Mouse (Mus musculus): ENCODE data around the gene Hivep3. TPM values are rescaled to one million over a fixed set of nuclear protein-coding genes. Genes with fewer than 3 reads are reported as not detected.

The Hivep3 gene
- polyA plus RNA-seq, 2 experiments from 2014 or later, result 21.0 to 25.2 TPM

- ATAC-seq, result no peak
Observed at GRCm38 (mm10) chr4:120063353-120064124, 330.0 kb downstream of the Hivep3 start.

DNA sequence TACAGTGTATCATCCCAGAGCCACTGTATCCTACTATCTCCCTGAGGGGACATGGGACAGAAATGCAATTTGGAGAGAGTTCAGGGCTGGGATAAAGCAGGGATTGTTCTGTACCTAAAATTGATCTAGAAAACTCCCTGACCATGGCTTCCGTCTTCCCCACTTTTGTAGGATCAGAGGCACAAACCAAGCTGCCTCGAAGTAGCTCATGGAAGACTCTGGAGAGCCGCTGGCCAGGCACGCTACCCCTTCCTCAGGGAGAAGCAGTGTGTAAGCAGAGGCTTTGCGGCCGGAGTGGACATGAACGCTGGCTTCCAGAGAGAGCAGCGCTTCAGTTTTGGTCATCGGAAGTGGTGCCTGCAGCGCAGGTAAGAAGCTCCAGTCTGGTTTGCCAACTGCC is 331.1 kb downstream of the Hivep3 start, which contains the start of gene AL607142.1:
TSS of gene AL607142.1 (plus strand) at position 301 of the 400 bp plus-strand sequence.
- no peak for ATAC-seq

DNA sequence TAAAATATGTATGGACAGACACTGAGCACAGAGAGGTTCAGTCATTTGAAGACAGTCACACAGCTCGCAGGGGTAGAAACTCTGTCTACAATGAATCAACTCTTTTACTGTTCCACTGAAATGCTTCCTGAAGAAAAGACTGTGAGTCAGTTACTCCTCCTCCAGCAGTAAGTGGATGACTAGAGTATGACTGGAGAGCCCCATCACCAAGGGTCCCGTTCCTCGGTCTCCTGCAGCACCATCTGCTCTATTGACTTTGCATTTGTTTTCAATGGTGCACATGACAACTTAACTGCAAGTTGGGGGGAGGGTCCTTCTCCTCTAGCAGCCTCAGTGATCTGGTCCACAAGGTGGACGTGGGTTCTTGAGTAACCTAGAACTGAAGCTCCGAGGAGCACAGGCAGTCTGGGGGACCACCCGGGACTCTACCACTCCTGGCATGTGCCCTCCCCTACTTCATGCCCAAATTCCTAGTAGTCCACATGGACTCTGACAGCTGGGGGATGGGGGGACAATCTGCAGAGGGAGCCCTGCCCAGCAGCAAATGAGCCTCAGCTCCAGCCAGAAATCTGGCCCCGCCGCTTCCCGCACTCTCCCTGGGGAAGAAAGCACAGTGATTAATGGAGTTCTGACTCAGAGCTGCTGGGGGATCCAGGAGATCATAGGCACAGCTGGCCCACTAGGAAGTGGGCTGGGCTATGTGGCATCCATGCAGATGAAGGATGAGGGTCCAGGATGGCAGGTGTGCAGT is 333.4 kb downstream of the Hivep3 start:
- no peak for ATAC-seq

DNA sequence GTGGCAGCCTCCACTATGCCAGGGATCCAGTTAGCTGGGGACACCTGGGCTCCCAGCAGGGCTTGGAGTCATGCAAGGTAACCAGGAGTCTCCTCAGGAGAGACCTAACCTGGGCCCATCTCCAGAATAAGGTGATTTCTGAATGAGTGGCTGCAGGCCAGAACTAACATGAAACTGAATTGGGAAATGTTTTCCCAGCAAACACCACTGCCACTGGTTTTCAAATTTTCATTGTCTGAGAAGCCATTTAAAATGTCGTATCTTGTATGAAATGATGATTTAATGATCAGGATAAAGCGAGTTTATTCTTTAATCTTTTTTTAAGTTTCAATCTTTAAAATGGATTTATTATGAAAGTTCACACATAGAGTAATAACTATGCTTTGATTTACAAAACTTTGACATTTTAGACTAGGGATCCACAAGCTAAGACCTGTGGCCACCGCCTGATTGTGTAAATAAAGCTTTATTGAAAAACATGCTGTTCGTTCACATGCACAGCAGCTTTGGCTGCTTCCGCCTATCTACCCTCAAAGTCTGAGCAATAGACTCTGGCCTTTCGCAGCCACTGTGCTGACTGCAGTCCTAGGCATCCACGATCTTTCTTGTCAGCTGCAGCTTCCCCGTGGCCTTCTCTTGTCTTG is 334.1 kb downstream of the Hivep3 start:
- no peak for ATAC-seq

GRCm38 (mm10) chr4:120068883-120069581 is 335.4 kb downstream of the Hivep3 start:
- no peak for ATAC-seq

DNA sequence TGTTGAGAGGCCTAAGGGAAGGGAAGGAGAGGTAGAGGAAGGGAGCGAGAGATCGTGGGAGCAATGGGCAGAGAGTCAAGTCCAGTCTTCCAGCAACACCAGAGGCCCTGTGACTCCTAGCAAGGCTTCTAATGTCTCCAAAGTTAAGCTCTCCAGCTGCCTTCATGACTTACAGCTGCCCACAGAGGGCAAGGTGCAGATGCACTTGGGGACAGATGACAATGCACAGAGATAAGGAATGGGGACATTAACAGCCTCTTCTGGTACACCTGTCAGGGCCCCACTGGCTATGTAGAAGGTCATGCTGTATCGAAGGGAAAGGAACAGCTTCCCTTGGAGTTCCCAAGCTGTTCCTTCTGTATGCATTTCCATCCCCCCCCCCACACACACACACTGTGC is 336.0 kb downstream of the Hivep3 start:
- no peak for ATAC-seq

DNA sequence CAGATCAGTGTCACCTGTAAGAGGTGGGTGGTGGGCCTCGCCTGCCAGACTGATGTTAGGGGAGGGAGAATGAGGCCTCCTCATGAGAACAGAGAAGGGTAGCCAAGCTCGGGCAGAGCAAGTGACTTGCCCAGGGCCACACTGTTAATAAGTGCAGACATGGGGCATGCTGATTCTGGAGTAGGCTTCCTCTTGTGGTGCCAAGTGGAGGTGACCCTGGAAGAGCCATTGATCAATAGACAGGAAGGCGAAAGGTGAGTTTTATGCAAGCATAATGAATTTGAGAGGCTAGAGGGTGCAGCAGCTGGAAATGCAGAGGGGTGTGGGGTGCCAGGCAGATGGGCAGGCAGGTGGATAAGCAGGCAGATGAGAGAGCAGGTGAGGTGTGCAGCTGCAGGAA is 337.8 kb downstream of the Hivep3 start:
- ATAC-seq, result no peak

DNA sequence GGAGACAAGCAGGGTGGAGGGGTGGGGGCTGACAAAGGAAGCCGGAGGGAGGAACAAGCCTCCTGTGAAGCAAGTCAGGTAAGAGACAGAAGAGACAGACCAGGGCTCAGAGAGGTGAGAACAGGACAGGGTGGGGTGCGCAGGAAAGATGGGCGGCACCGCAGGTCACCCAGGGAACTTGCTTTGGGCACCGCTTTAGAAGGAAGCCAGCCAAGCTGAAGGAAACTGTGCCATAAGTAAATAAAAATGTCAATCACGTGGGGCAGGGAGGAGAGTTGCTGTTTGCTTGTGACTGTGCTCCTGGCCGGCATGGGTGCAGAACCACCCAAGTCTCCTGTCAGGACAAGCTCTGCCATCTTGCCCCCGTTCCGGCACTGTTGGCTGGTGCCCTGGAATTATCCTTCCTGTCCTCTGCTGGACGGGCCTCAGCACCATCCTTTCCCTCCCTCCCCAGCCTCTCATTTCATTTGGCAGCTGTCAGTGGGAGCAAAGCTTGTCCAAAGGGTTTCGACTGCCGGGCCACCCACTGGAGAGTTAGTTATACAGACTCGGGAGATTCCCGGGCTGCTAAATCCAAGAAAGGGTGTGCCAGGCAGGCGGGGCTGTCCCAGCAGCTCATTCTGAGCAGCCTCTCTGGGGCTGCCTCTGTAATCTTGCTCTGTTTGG is 338.4 kb downstream of the Hivep3 start:
- no peak for ATAC-seq

DNA sequence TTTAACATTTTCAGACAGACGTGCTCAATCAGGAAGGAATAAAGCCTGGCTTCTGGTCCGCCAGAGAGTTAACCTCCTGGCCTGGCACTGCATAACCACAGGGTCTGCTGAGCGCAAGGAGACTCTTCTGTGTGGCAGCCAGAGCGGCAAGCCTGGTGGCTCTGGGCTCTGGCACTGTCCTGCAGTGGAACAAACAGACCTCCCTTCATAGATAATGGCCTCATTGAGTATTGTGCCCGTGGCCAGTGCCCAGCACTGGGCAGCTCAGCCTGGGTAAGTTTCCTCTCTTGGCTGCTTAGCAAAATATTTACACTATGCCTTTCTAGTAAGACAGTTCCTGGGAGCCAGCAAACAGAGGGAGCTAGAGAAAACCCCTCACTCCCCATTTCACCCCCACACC is 340.5 kb downstream of the Hivep3 start:
- ATAC-seq, result no peak

- ATAC-seq, result no peak
Observed at GRCm38 (mm10) chr4:120077322-120077721, 343.7 kb downstream of the Hivep3 start.

DNA sequence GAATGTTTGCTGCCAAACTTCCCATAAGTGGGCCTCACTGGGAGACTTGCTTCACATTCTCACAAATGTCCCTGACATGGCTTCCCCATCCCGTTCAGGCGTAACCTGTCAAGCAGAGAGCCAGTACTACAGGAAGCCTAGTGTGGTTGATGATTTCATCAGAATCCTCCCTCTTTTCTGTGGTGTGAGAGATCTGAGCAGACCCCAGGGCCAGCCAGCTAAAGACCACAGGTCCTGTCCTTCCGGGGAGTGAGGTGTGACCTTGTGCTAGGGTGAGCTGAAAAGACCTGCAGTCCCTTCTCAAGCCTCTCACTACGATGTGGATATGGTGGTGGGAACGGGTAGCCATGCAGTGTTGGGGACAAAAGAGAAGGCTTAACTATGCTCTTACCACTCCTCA is 348.9 kb downstream of the Hivep3 start:
- no peak for ATAC-seq

GRCm38 (mm10) chr4:120083700-120084099 is 350.1 kb downstream of the Hivep3 start:
- no peak for ATAC-seq

GRCm38 (mm10) chr4:120089536-120089935 is 356.0 kb downstream of the Hivep3 start:
- ATAC-seq, result no peak

- ATAC-seq, result no peak
Observed at GRCm38 (mm10) chr4:120091997-120092783, 358.6 kb downstream of the Hivep3 start.

GRCm38 (mm10) chr4:120096935-120097334 is 363.4 kb downstream of the Hivep3 start:
- ATAC-seq, result no peak

- ATAC-seq, result no peak
Observed at GRCm38 (mm10) chr4:120101186-120101585, 367.6 kb downstream of the Hivep3 start.

- ATAC-seq, result peak; percentile 54
Observed at GRCm38 (mm10) chr4:120104599-120104998, 371.0 kb downstream of the Hivep3 start.

DNA sequence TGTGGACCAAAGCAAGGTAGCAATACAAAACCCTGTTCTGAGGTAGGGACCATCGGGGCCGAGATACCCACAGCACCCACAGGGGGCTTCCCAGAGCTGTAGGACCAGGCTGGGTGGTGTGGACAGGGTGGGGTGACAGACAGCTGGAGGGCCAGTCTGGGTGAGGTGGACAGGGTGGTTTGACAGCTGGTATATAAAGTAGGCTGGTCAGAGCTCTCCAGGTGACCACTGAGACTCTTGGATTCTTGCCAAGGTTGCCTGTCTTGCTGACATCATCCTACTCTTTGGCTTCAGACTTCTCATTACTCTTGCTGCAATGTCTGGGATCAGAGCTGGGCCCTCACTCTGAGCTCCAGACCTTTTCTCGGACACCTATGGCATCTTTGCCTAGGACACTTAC is 372.8 kb downstream of the Hivep3 start:
- ATAC-seq, result no peak

DNA sequence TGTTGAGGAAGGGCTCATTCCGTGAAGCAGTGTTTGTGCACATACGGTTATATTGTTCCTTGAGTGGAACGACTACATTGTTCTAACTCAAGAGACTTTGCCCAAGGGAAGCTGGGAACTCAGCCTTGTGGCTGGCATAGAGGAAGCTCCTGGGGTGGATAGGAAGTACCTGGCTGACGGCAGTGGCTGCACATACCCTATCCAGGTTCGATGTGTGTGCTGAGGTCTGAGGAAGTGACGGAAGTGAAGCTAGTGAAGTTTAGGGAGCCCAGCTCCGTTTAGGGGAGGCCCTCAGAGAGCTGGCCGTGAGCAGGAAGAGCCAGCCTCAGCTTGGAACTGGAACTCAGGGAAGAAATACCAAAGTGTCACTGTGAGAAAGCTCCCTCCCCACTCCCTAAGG is 374.2 kb downstream of the Hivep3 start:
- no peak for ATAC-seq

GRCm38 (mm10) chr4:120115516-120115915 is 381.9 kb downstream of the Hivep3 start:
- no peak for ATAC-seq

DNA sequence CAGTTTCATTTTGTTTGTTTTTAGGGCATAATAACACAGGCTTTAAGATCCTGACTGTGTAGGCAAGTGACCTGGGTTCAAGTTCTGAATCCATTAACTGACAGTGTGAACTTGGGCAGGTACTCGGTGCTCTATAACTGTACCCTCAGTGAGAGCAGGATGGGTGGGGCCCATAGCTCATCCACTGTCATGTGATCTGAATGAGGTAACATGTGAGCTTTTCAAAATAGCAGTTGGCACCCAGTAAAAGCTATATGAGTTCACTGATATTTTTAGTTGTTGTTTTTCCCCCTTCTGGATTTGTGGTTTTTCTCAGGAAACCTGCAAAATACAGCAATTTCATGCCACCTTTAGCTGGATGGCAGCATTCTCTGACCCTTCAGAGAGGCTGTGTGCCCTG is 382.7 kb downstream of the Hivep3 start:
- ATAC-seq, result no peak

All from activated CD4-positive, CD25-positive, alpha-beta regulatory T cell, adult 4 months (primary cell).